Mouse (Mus musculus) hindbrain, embryonic 13.5 days (tissue): Measurements from ENCODE around the gene Lsm2. TPM values are rescaled to one million over a fixed set of nuclear protein-coding genes. Genes with fewer than 3 reads are reported as not detected.

Experiments
- ATAC-seq: fragments of 200-750 bp; cut with Nextera tagmentation; 2 replicates; pipeline ENCODE4 v1.8.0; 2017; ENCODE audit warnings: moderate TSS enrichment; ENCODE audit not compliant: low FRiP score
- H3K27ac ChIP-seq: fragments of 300-500 bp; sonication (generic); 2 replicates; pipeline ENCODE4 v1.5.1; 2015; ENCODE audit warnings: inconsistent platforms, mild to moderate bottlenecking, moderate library complexity
- H3K27me3 ChIP-seq: fragments of 300-500 bp; sonication (generic); 2 replicates; pipeline ENCODE4 v1.6.1; 2015; ENCODE audit warnings: mild to moderate bottlenecking, inconsistent platforms
- H3K36me3 ChIP-seq: fragments of 300-500 bp; sonication (generic); 2 replicates; pipeline ENCODE4 v1.6.1; 2015; ENCODE audit warnings: mild to moderate bottlenecking, inconsistent platforms
- H3K4me1 ChIP-seq: fragments of 300-500 bp; sonication (generic); replicated peaks from 2 replicates; pipeline ENCODE4 v1.6.1; 2015; ENCODE audit warnings: inconsistent platforms
- H3K4me2 ChIP-seq: fragments of 300-500 bp; sonication (generic); 2 replicates; pipeline ENCODE4 v1.6.1; 2015; ENCODE audit warnings: inconsistent platforms, mild to moderate bottlenecking, moderate library complexity
- H3K4me3 ChIP-seq: fragments of 300-500 bp; sonication (generic); 2 replicates; pipeline ENCODE4 v1.5.1; 2015; ENCODE audit warnings: mild to moderate bottlenecking, inconsistent platforms
- H3K9ac ChIP-seq: fragments of 300-500 bp; sonication (generic); 2 replicates; pipeline ENCODE4 v1.6.1; 2015; ENCODE audit warnings: mild to moderate bottlenecking, inconsistent platforms
- H3K9me3 ChIP-seq: fragments of 300-500 bp; sonication (generic); 2 replicates; pipeline ENCODE4 v1.6.1; 2016; ENCODE audit warnings: inconsistent platforms
- WGBS: fragments of 180-500 bp; shearing (Covaris S2); methylation state at CpG from one replicate; pipeline ENCODE4 v1.1.7; 2015; 5-methylcytosine and 5-hydroxymethylcytosine counted together
- polyA plus RNA-seq: library from polyadenylated mRNA; unstranded; fragments of >200 nt; fragmentation: Nextera tagmentation; extraction: Ambion mirVana; gene quantifications from 2 replicates; pipeline ENCODE4 v1.2.1, GENCODE M21; 2015

The Lsm2 gene
- polyA plus RNA-seq, 1 experiment from 2014 or later: 112 TPM

GRCm38 (mm10) chr17:35021163-35021808 lies 39.6 kb downstream of the Lsm2 start:
- H3K4me3 ChIP-seq: no peak overlapping the region
- H3K27ac ChIP-seq: peak overlapping the region; percentile 26; the same call in 1 of the 2 replicates
- no peaks in the 10 kb centered on the region for H3K9me3 ChIP-seq
- H3K27me3 ChIP-seq: no peaks in the 10 kb centered on the region
- peaks cover 19% of the 10 kb centered on the region for H3K36me3 ChIP-seq
- WGBS: 5% methylated on average over 17 of the region's 17 CpGs
- H3K4me2 ChIP-seq: peak overlapping the region; percentile 31
- ATAC-seq: peak; percentile 30; the same call in 1 of the 2 replicates
- peaks cover 18% of the 10 kb centered on the region for H3K4me1 ChIP-seq
- 0 out of 2 replicates have a peak overlapping the region, but pooled peaks have one; percentile 39 for H3K9ac ChIP-seq

GRCm38 (mm10) chr17:35021842-35022477 lies 40.3 kb downstream of the Lsm2 start:
- no peak overlapping the region for H3K4me3 ChIP-seq
- H3K9ac ChIP-seq: no peak overlapping the region
- WGBS: 65% methylated on average over 6 of the region's 6 CpGs

GRCm38 (mm10) chr17:35022541-35023060 lies 40.9 kb downstream of the Lsm2 start:
- 93% methylated on average over 8 of the region's 8 CpGs for WGBS

More at GRCm38 (mm10) chr17:35021842-35022477, 40.3 kb downstream of the Lsm2 start:
- H3K9me3 ChIP-seq: no peaks in the 10 kb centered on the region
- ATAC-seq: no peak
- H3K27me3 ChIP-seq: no peaks in the 10 kb centered on the region
- peaks cover 12% of the 10 kb centered on the region for H3K36me3 ChIP-seq
- no peak overlapping the region for H3K4me2 ChIP-seq
- H3K4me1 ChIP-seq: peaks cover 16% of the 10 kb centered on the region
- H3K27ac ChIP-seq: no peak overlapping the region; the same call in 1 of the 2 replicates

GRCm38 (mm10) chr17:35023221-35023620 lies 41.6 kb downstream of the Lsm2 start:
- Histone ChIP-seq H3K4me1 (peaks cover 24% of the 10 kb centered on the region), H3K27me3 (no peaks in the 10 kb centered on the region), H3K27ac (no peak overlapping the region), H3K9ac (no peak overlapping the region), H3K4me3 (no peak overlapping the region), H3K36me3 (0 out of 2 replicates have a peak, but pooled peaks cover 3% of the 10 kb centered on the region), H3K9me3 (no peaks in the 10 kb centered on the region), H3K4me2 (no peak overlapping the region)
- no peak for ATAC-seq
- WGBS: 86% methylated on average over 5 of the region's 5 CpGs

More at GRCm38 (mm10) chr17:35022541-35023060, 40.9 kb downstream of the Lsm2 start:
- Histone ChIP-seq H3K4me1 (peaks cover 22% of the 10 kb centered on the region), H3K9ac (no peak overlapping the region), H3K9me3 (no peaks in the 10 kb centered on the region), H3K36me3 (peaks cover 6% of the 10 kb centered on the region; the same call in 1 of the 2 replicates), H3K27me3 (no peaks in the 10 kb centered on the region), H3K4me2 (no peak overlapping the region), H3K4me3 (no peak overlapping the region), H3K27ac (no peak overlapping the region)
- ATAC-seq: no peak

GRCm38 (mm10) chr17:35023756-35024155 lies 42.1 kb downstream of the Lsm2 start:
- H3K9me3 ChIP-seq: no peaks in the 10 kb centered on the region
- no peak for ATAC-seq
- WGBS: 79% methylated on average over 4 of the region's 4 CpGs
- H3K4me1 ChIP-seq: peaks cover 24% of the 10 kb centered on the region
- H3K4me2 ChIP-seq: no peak overlapping the region
- H3K27ac ChIP-seq: no peak overlapping the region
- H3K4me3 ChIP-seq: no peak overlapping the region
- no peak overlapping the region for H3K9ac ChIP-seq
- H3K27me3 ChIP-seq: no peaks in the 10 kb centered on the region
- 0 out of 2 replicates have a peak, but pooled peaks cover under 1% of the 10 kb centered on the region for H3K36me3 ChIP-seq

- WGBS: 79% methylated on average over 12 of the region's 13 CpGs
- no peaks in the 10 kb centered on the region for H3K27me3 ChIP-seq
- H3K4me3 ChIP-seq: no peak overlapping the region
- H3K27ac ChIP-seq: no peak overlapping the region
- ATAC-seq: no peak
- H3K36me3 ChIP-seq: no peaks in the 10 kb centered on the region
- peaks cover 24% of the 10 kb centered on the region for H3K4me1 ChIP-seq
- H3K4me2 ChIP-seq: no peak overlapping the region
- no peak overlapping the region for H3K9ac ChIP-seq
- H3K9me3 ChIP-seq: no peaks in the 10 kb centered on the region
Observed at GRCm38 (mm10) chr17:35024261-35024660, 42.6 kb downstream of the Lsm2 start.

- Histone ChIP-seq H3K4me3 (no peak overlapping the region), H3K27me3 (no peaks in the 10 kb centered on the region), H3K36me3 (no peaks in the 10 kb centered on the region), H3K4me1 (peaks cover 30% of the 10 kb centered on the region), H3K4me2 (no peak overlapping the region), H3K9ac (no peak overlapping the region), H3K27ac (no peak overlapping the region), H3K9me3 (no peaks in the 10 kb centered on the region)
- ATAC-seq: no peak
- WGBS: 73% methylated on average over 5 of the region's 10 CpGs
Observed at GRCm38 (mm10) chr17:35024691-35025488, 43.2 kb downstream of the Lsm2 start.

GRCm38 (mm10) chr17:35026206-35026605 lies 44.5 kb downstream of the Lsm2 start:
- Histone ChIP-seq H3K4me1 (peaks cover 33% of the 10 kb centered on the region), H3K27ac (no peak overlapping the region; the same call in 1 of the 2 replicates), H3K36me3 (no peaks in the 10 kb centered on the region), H3K4me3 (no peak overlapping the region), H3K27me3 (0 out of 2 replicates have a peak, but pooled peaks cover 1% of the 10 kb centered on the region), H3K9ac (no peak overlapping the region), H3K4me2 (no peak overlapping the region), H3K9me3 (no peaks in the 10 kb centered on the region)
- no peak for ATAC-seq
- WGBS: 79% methylated on average over 4 of the region's 5 CpGs

- Histone ChIP-seq H3K36me3 (no peaks in the 10 kb centered on the region), H3K9ac (peak within 1 kb of the TSS; percentile 43), H3K4me2 (0 out of 2 replicates have a peak within 1 kb of the TSS, but pooled peaks have one; percentile 6), H3K4me3 (no peak within 1 kb of the TSS), H3K9me3 (no peaks in the 10 kb centered on the region), H3K4me1 (peaks cover 27% of the 10 kb centered on the region), H3K27me3 (0 out of 2 replicates have a peak, but pooled peaks cover 3% of the 10 kb centered on the region), H3K27ac (peak within 1 kb of the TSS; percentile 73)
- peak; percentile 63 for ATAC-seq
- WGBS: 28% methylated on average over 13 of the region's 13 CpGs
Observed at GRCm38 (mm10) chr17:35027277-35028068, 45.8 kb downstream of the Lsm2 start, which contains the start of gene Sapcd1. TSS of gene Sapcd1 (minus strand) at chr17:35028016.

GRCm38 (mm10) chr17:35028315-35028714 lies 46.7 kb downstream of the Lsm2 start:
- Histone ChIP-seq H3K9me3 (no peaks in the 10 kb centered on the region), H3K4me3 (no peak overlapping the region), H3K36me3 (no peaks in the 10 kb centered on the region), H3K27me3 (0 out of 2 replicates have a peak, but pooled peaks cover 3% of the 10 kb centered on the region), H3K9ac (no peak overlapping the region), H3K27ac (no peak overlapping the region), H3K4me1 (peaks cover 27% of the 10 kb centered on the region), H3K4me2 (no peak overlapping the region)
- ATAC-seq: no peak
- WGBS: 94% methylated on average over 2 of the region's 2 CpGs
